Mouse (Mus musculus): ENCODE data around the gene Als2cl.

DNA sequence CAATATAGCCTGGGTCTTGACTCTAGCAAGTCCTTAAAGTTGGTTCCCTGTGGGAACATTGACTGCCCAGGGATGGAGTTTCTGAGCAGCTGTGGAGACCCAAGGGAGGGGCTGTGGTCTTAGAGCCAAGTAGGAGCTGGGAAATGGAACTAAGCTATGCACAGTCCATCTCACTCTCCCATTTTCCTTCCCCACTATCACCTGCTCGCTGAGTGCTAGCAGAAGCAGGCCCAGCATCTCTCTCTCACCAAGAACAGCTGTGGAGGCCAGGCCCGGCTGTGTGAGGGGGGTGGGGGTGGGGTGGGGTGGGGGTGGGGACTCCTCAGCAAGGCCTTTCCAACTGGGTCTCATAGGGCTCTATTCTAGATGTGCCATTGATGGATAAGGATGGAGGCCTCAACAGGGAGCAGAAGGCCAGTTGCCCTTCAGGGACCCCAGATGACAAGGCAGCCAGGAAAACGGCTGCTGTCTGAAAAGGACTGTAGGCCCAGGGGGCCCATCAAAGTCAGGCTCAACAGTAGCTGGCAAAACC, 4.9 kb upstream of the Als2cl start:
- TF ChIP-seq CTCF (IDR thresholded peaks at IDR 0.05; ENCODE audit: borderline replicate concordance, extremely low read depth, insufficient read depth, insufficient read length) (no peak), POLR2A (IDR thresholded peaks at IDR 0.05; ENCODE audit: borderline replicate concordance, extremely low read depth, insufficient read depth, insufficient read length, poor library complexity, severe bottlenecking) (no peak)

Data from brain, embryonic 14.5 days (tissue).